Mouse (Mus musculus) 3T3-L1 (cell line): Measurements from ENCODE around the gene Exosc8.

Experiments
- DNase-seq: peaks from one replicate; pipeline ENCODE4 v3.0.0-alpha.2; 2015; ENCODE audit warnings: low read depth, low spot score

Gene Exosc8

GRCm38 (mm10) chr3:54735247-54736046 lies at the start of gene Exosc8, which contains the start of gene Alg5:
Gene Exosc8, minus strand, starts transcription at chr3:54735393.
Gene Alg5, plus strand, starts transcription at chr3:54735539.
- no peak for DNase-seq

- DNase-seq, result no peak
Measured at GRCm38 (mm10) chr3:54775989-54776631, 40.9 kb upstream of the Exosc8 start.

GRCm38 (mm10) chr3:54773613-54774012 lies 38.4 kb upstream of the Exosc8 start:
- peak; percentile 7 for DNase-seq

GRCm38 (mm10) chr3:54769349-54770275 lies 34.4 kb upstream of the Exosc8 start:
- no peak for DNase-seq

- no peak for DNase-seq
Measured at GRCm38 (mm10) chr3:54768592-54768991, 33.4 kb upstream of the Exosc8 start.

- no peak for DNase-seq
Measured at GRCm38 (mm10) chr3:54766811-54767210, 31.6 kb upstream of the Exosc8 start.

- no peak for DNase-seq
Measured at GRCm38 (mm10) chr3:54766034-54766433, 30.8 kb upstream of the Exosc8 start.

GRCm38 (mm10) chr3:54765521-54765920 lies 30.3 kb upstream of the Exosc8 start:
- peak; percentile 29 for DNase-seq

GRCm38 (mm10) chr3:54764418-54764817 lies 29.2 kb upstream of the Exosc8 start:
- DNase-seq, result no peak

GRCm38 (mm10) chr3:54761258-54761657 lies 26.1 kb upstream of the Exosc8 start:
- DNase-seq, result no peak

GRCm38 (mm10) chr3:54760321-54761115 lies 25.3 kb upstream of the Exosc8 start:
- DNase-seq, result no peak

GRCm38 (mm10) chr3:54759211-54759610 lies 24.0 kb upstream of the Exosc8 start:
- no peak for DNase-seq

GRCm38 (mm10) chr3:54757446-54757845 lies 22.3 kb upstream of the Exosc8 start:
- DNase-seq, result no peak

- peak; percentile 41 for DNase-seq
Measured at GRCm38 (mm10) chr3:54756058-54756457, 20.9 kb upstream of the Exosc8 start.

GRCm38 (mm10) chr3:54755145-54756041 lies 20.2 kb upstream of the Exosc8 start, which contains the start of gene Smad9:
Gene Smad9, plus strand, starts transcription at chr3:54755582.
- peak; percentile 54 for DNase-seq

- peak; percentile 48 for DNase-seq
Measured at GRCm38 (mm10) chr3:54753411-54753810, 18.2 kb upstream of the Exosc8 start.

GRCm38 (mm10) chr3:54745799-54746198 lies 10.6 kb upstream of the Exosc8 start:
- DNase-seq, result peak; percentile 63

GRCm38 (mm10) chr3:54741965-54742364 lies 6.8 kb upstream of the Exosc8 start:
- DNase-seq, result no peak

- DNase-seq, result no peak
Measured at GRCm38 (mm10) chr3:54737317-54737716, 2.1 kb upstream of the Exosc8 start.
